Mouse (Mus musculus): ENCODE measurements around the gene Cttnbp2. TPM values are rescaled to one million over a fixed set of nuclear protein-coding genes. Genes with fewer than 3 reads are reported as not detected.

Cttnbp2 gene
- polyA plus RNA-seq, 1 experiment from 2014 or later: 10.5 TPM

DNA sequence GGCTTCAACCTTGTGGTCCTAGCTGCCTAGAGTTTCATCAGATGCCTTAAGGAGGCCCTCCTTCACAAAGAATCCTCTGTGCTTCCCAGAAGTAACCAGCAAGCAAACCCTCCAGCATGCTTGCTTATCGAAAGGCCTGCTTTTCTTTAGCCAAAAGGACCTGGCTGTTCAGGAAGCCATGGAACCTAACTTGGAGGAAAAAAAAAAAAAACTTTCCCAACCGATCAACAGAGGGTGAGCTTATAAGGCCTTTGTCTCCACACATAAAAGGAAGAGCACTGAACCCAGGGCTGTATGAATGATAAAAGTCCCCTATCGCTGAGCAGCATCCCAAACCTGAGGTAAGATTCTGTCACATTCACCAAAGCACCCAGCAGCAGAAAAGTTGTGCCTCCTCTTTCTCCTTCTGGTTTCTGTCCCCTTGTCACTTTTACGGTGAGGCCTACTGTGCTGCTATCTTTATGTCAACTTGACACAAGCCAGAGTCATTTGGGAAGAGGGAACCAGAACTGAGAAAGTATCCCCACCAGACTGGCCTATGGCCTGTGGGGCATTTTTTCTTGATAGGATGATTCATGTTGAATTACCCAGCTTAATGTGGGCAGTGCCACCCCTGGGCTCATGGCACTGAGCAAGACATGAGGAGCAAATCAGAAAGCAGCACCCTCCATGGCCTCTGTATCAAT lies 78.4 kb downstream of the Cttnbp2 start:
- Histone ChIP-seq H3K4me2 (no peak overlapping the region), H3K36me3 (peaks cover 10% of the 10 kb centered on the region; the same call in 1 of the 2 replicates), H3K4me1 (replicated peaks) (peaks cover 44% of the 10 kb centered on the region), H3K27ac (ENCODE audit: poor library complexity, severe bottlenecking) (peak overlapping the region; percentile 84), H3K27me3 (replicated peaks) (no peaks in the 10 kb centered on the region), H3K9me3 (replicated peaks) (no peaks in the 10 kb centered on the region), H3K9ac (no peak overlapping the region), H3K4me3 (no peak overlapping the region)
- peak; percentile 84 for ATAC-seq (ENCODE audit: insufficient number of reproducible peaks, low FRiP score)
- 13% methylated on average over 4 of the region's 4 CpGs for WGBS

DNA sequence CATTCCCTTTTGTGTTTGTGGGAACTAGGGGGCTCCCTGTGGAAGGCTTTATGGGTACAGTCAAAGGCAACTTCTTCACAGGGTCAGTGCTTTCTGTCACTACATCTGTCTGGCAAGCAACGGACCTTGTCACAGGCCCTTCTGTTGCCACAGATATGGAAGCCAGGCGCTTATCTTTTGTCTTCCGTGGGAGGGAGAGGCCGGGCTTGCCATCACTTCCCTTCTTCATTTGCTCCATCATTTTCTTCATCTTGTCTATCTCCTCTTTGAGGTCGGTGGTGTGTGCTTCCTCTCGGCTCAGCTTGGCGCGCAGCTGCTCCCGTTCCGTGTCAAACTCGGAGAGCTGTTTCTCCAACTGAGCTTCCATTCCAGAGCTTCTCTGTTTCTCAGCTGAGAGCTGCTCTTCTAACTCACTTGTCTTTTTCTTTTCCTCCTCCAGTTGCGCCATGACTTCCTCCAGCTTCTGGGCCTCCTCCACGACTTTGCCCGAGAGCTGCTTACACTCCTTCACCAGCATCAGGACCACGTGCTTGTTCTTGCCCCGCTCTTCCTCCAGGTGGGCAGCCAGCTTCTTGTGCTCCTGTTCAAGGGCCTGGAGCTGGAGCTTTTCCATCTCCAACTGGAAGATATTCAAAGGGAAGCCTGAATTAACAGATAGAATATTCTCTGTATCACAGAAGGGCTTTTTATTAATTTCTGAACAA lies 79.7 kb downstream of the Cttnbp2 start:
- Histone ChIP-seq H3K36me3 (peaks cover 10% of the 10 kb centered on the region; the same call in 1 of the 2 replicates), H3K27ac (ENCODE audit: poor library complexity, severe bottlenecking) (peak overlapping the region; percentile 70), H3K9ac (no peak overlapping the region), H3K4me3 (no peak overlapping the region), H3K9me3 (replicated peaks) (no peaks in the 10 kb centered on the region), H3K27me3 (replicated peaks) (no peaks in the 10 kb centered on the region), H3K4me1 (replicated peaks) (peaks cover 39% of the 10 kb centered on the region), H3K4me2 (no peak overlapping the region)
- 59% methylated on average over 16 of the region's 16 CpGs for WGBS
- ATAC-seq (ENCODE audit: insufficient number of reproducible peaks, low FRiP score): no peak

DNA sequence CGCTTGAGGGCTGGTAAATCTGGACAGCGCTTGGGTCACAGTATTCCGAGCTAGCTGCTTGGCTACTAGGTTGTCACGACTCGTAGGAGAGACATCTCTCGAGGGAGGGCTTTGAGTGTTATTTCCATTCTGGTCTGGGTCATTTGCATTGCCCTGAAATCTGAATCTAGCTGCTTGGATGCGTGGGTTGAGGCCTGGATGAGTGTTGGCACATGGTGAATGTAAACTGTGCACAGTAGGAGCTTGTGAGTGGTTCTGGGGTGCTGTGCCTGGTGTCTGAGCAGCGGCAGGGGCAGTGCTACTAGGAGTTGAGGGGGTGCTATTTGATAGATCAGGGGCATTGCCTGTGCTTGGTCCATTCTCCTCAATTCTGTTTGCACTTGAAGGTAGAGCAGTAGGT lies 80.3 kb downstream of the Cttnbp2 start:
- Histone ChIP-seq H3K4me1 (replicated peaks) (peaks cover 39% of the 10 kb centered on the region), H3K9me3 (replicated peaks) (no peaks in the 10 kb centered on the region), H3K4me2 (no peak overlapping the region), H3K27ac (ENCODE audit: poor library complexity, severe bottlenecking) (no peak overlapping the region), H3K4me3 (no peak overlapping the region), H3K36me3 (peaks cover 10% of the 10 kb centered on the region; the same call in 1 of the 2 replicates), H3K9ac (no peak overlapping the region), H3K27me3 (replicated peaks) (no peaks in the 10 kb centered on the region)
- ATAC-seq (ENCODE audit: insufficient number of reproducible peaks, low FRiP score): no peak
- WGBS: 84% methylated on average over 8 of the region's 8 CpGs

DNA sequence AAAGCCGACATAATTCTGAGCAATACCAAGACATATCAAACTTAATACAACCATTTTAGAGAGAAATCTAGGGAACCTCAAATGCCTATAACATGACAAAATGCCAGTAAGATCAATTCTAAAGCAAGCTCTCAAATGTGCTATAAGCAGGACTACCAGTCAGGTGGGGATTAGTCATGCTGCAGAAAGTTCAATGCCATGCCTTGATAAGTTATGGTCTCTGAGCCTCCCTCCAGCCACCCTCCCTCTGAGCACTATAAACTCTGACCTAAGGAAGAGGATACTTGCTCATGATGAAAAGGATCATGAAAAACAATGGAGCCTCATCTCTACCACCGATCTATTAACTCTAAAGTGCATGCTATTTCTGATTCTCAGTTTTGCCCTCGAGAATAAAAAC lies 82.3 kb downstream of the Cttnbp2 start:
- 53% methylated on average over 3 of the region's 3 CpGs for WGBS
- no peak for ATAC-seq (ENCODE audit: insufficient number of reproducible peaks, low FRiP score)
- no peak overlapping the region for H3K9ac ChIP-seq
- H3K4me3 ChIP-seq: no peak overlapping the region
- H3K27me3 ChIP-seq (replicated peaks): no peaks in the 10 kb centered on the region
- peak overlapping the region; percentile 24; the same call in 1 of the 2 replicates for H3K27ac ChIP-seq (ENCODE audit: poor library complexity, severe bottlenecking)
- H3K4me2 ChIP-seq: no peak overlapping the region
- H3K4me1 ChIP-seq (replicated peaks): peaks cover 39% of the 10 kb centered on the region
- peaks cover 10% of the 10 kb centered on the region; the same call in 1 of the 2 replicates for H3K36me3 ChIP-seq
- no peaks in the 10 kb centered on the region for H3K9me3 ChIP-seq (replicated peaks)

DNA sequence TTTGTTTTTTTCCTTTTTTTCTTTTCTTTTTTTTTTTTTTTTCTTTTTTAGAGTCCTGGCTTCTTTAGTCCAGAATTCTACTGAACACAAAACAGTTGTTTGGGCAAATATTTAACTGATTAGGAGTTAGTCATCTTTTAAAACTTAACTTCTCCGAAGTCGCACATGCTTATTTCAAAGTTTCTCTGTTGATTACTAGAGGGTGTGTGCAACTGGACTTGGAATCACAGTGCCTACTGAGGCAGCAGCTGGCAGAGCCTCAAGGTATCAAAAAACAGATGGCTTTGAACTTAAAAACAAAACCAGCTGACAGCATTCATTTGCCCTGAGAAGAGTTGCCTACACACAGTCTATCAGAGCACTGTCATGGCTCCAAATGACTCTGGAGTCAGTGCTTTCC lies 82.8 kb downstream of the Cttnbp2 start:
- no peaks in the 10 kb centered on the region for H3K9me3 ChIP-seq (replicated peaks)
- 91% methylated on average over 2 of the region's 2 CpGs for WGBS
- peaks cover 39% of the 10 kb centered on the region for H3K4me1 ChIP-seq (replicated peaks)
- H3K27me3 ChIP-seq (replicated peaks): no peaks in the 10 kb centered on the region
- ATAC-seq (ENCODE audit: insufficient number of reproducible peaks, low FRiP score): no peak
- H3K27ac ChIP-seq (ENCODE audit: poor library complexity, severe bottlenecking): no peak overlapping the region
- no peak overlapping the region for H3K4me2 ChIP-seq
- no peak overlapping the region for H3K4me3 ChIP-seq
- H3K36me3 ChIP-seq: peaks cover 10% of the 10 kb centered on the region; the same call in 1 of the 2 replicates
- H3K9ac ChIP-seq: no peak overlapping the region

DNA sequence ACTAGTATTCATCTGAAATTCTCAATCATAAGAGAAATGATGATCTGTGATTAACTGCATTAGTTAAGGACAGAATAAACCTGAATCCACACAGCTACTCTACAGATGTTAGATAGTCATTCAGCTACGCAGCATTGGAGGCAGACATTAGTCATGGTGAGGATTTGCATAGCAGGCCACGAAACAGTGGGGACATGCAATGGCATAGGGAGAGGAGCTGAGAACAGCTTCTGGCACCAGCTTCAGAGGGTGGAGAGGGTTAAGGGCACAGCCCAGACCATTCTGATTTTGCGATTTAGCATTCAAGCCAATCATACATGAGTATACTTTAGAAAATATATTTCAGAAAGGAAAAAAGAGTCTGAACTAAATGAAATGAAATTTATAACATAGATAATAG lies 84.6 kb downstream of the Cttnbp2 start:
- Histone ChIP-seq H3K9ac (no peak overlapping the region), H3K27ac (ENCODE audit: poor library complexity, severe bottlenecking) (no peak overlapping the region), H3K36me3 (peaks cover 10% of the 10 kb centered on the region; the same call in 1 of the 2 replicates), H3K9me3 (replicated peaks) (no peaks in the 10 kb centered on the region), H3K4me1 (replicated peaks) (peaks cover 25% of the 10 kb centered on the region), H3K4me3 (no peak overlapping the region), H3K4me2 (no peak overlapping the region), H3K27me3 (replicated peaks) (no peaks in the 10 kb centered on the region)
- WGBS: 80% methylated on average over 3 of the region's 3 CpGs
- no peak for ATAC-seq (ENCODE audit: insufficient number of reproducible peaks, low FRiP score)

DNA sequence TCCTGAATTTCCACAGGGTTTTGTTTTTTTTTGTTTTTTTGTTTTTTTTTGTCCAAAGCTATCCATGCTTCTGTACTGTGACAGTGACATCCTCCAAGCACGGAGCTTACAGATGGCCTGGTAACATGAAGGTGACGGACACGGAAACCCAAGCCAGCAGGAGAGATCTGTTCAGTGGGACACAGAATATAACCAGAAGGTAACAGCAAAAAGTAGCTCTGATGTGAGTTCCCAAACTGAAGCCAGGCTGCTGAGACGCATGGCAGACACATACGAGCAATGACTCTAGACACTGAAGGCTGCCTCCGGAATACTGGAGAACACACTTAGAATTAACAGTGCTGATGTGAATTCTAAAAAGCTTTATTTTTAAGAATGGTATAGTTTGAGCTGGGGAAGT lies 89.8 kb downstream of the Cttnbp2 start:
- Histone ChIP-seq H3K36me3 (peaks cover 3% of the 10 kb centered on the region), H3K27ac (ENCODE audit: poor library complexity, severe bottlenecking) (no peak overlapping the region), H3K4me2 (no peak overlapping the region), H3K27me3 (replicated peaks) (no peaks in the 10 kb centered on the region), H3K9me3 (replicated peaks) (no peaks in the 10 kb centered on the region), H3K4me1 (replicated peaks) (0 out of 2 replicates have a peak, but pooled peaks cover 3% of the 10 kb centered on the region), H3K9ac (no peak overlapping the region), H3K4me3 (no peak overlapping the region)
- WGBS: 82% methylated on average over 6 of the region's 6 CpGs
- no peak for ATAC-seq (ENCODE audit: insufficient number of reproducible peaks, low FRiP score)

DNA sequence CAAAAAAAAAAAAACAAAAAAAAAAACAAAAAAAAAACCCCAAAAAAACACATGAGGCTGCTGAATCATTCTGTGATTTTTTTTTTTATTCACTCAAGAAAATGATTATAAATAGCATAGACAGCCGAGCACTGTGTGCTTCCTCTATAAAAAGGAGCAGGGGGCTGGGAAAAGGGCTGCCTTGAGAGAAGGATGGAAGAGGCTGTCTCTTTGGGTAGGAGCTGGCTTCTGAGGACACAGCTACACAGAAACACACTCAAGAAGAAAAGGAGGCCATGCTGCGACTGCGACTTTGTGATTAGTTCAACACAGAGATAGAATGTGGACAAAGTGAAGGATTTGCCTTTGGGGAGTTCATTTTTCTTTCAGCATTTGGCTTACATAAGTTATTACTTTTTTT lies 90.3 kb downstream of the Cttnbp2 start:
- no peak for ATAC-seq (ENCODE audit: insufficient number of reproducible peaks, low FRiP score)
- peaks cover 6% of the 10 kb centered on the region for H3K36me3 ChIP-seq
- no peak overlapping the region for H3K4me2 ChIP-seq
- no peak overlapping the region for H3K4me3 ChIP-seq
- no peak overlapping the region for H3K27ac ChIP-seq (ENCODE audit: poor library complexity, severe bottlenecking)
- H3K9me3 ChIP-seq (replicated peaks): no peaks in the 10 kb centered on the region
- H3K27me3 ChIP-seq (replicated peaks): no peaks in the 10 kb centered on the region
- H3K4me1 ChIP-seq (replicated peaks): 0 out of 2 replicates have a peak, but pooled peaks cover 3% of the 10 kb centered on the region
- 64% methylated on average over 3 of the region's 3 CpGs for WGBS
- no peak overlapping the region for H3K9ac ChIP-seq

DNA sequence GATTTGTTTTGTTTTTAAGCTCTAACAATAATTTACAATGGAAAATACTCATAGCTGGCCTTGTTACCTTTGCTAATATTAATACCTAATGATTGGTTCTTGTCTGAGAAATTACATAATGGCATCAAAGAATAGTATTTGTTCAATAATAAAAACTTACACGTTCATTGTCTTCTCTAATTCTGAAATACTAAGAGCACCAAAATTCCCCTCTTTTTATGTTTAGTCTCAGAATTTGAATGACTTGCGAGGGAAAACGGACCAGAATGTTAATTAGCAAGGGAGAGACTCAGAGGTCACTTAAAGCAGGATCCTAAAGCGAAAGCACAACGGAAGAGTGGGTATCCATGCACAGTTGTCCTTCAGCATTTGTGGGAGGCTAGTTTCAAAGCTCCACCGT lies 91.5 kb downstream of the Cttnbp2 start:
- 0 out of 2 replicates have a peak, but pooled peaks cover 3% of the 10 kb centered on the region for H3K4me1 ChIP-seq (replicated peaks)
- no peak overlapping the region for H3K9ac ChIP-seq
- H3K27me3 ChIP-seq (replicated peaks): no peaks in the 10 kb centered on the region
- H3K4me3 ChIP-seq: no peak overlapping the region
- WGBS: 78% methylated on average over 6 of the region's 6 CpGs
- no peak for ATAC-seq (ENCODE audit: insufficient number of reproducible peaks, low FRiP score)
- no peaks in the 10 kb centered on the region for H3K9me3 ChIP-seq (replicated peaks)
- H3K36me3 ChIP-seq: peaks cover 10% of the 10 kb centered on the region
- H3K27ac ChIP-seq (ENCODE audit: poor library complexity, severe bottlenecking): no peak overlapping the region
- no peak overlapping the region for H3K4me2 ChIP-seq

DNA sequence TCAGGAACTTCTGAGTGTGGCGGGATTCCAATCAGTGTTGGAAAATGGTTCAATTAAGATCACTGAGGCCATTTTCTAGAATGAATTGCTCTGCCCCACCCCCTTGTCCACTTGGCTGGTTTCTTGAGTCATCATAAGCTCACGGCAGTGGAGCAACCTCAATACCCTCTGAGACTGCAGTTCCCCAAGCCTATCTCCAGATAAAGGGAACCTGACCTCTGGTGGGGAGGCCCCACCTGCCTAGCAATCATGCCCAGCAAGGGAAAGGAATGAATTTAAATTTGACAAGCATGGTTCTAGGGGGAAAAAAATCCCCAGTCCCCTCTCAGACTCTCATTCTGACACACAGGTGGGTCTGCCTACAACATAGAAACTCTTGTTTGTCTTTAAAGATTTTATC lies 93.1 kb downstream of the Cttnbp2 start:
- WGBS: 75% methylated on average over 2 of the region's 2 CpGs
- 0 out of 2 replicates have a peak, but pooled peaks cover 3% of the 10 kb centered on the region for H3K4me1 ChIP-seq (replicated peaks)
- ATAC-seq (ENCODE audit: insufficient number of reproducible peaks, low FRiP score): no peak

DNA sequence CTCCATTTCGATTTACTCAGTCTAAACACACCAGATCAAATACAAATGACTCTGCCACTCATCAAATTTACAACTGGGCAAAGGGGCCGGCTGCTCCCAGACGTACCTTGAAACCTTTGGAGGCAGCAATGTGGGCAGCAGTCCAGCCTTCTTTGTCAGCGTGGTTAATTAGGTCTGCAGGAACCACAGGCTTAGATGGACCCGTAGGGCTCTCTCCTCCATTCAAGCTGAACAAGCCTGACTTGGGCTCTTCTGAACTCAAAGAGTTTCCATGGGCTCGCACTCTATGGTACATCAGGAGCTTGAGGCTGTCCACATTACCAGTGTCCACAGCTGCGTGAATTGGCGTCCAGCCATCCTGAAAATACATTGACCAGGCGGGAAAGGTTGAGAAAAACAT lies 94.0 kb downstream of the Cttnbp2 start:
- no peaks in the 10 kb centered on the region for H3K27me3 ChIP-seq (replicated peaks)
- H3K9me3 ChIP-seq (replicated peaks): no peaks in the 10 kb centered on the region
- 81% methylated on average over 9 of the region's 9 CpGs for WGBS
- no peak overlapping the region for H3K9ac ChIP-seq
- H3K4me2 ChIP-seq: no peak overlapping the region
- peaks cover 10% of the 10 kb centered on the region for H3K36me3 ChIP-seq
- ATAC-seq (ENCODE audit: insufficient number of reproducible peaks, low FRiP score): no peak
- H3K27ac ChIP-seq (ENCODE audit: poor library complexity, severe bottlenecking): no peak overlapping the region
- no peaks in the 10 kb centered on the region for H3K4me1 ChIP-seq (replicated peaks)
- no peak overlapping the region for H3K4me3 ChIP-seq

More for the DNA sequence above, 93.1 kb downstream of the Cttnbp2 start:
- Histone ChIP-seq H3K4me2 (no peak overlapping the region), H3K27me3 (replicated peaks) (no peaks in the 10 kb centered on the region), H3K27ac (ENCODE audit: poor library complexity, severe bottlenecking) (no peak overlapping the region), H3K36me3 (peaks cover 10% of the 10 kb centered on the region), H3K4me3 (no peak overlapping the region), H3K9me3 (replicated peaks) (no peaks in the 10 kb centered on the region), H3K9ac (no peak overlapping the region)

Data from heart, embryonic 12.5 days (tissue).